Mouse (Mus musculus): ENCODE results near the gene Trpm5. TPM values are rescaled to one million over a fixed set of nuclear protein-coding genes. Genes with fewer than 3 reads are reported as not detected.

The Trpm5 gene
- total and polyA plus RNA-seq, 3 experiments: 1.7 to 1.9 TPM; not detected in 1

GRCm38 (mm10) chr7:143108200-143108599, 13.8 kb upstream of the Trpm5 start:
- H3K4me3 ChIP-seq (ENCODE audit: control insufficient read depth in 1 of 2, insufficient read depth in 1 of 2, low read depth in 2 of 2, low read length in 2 of 2): no peak overlapping the region
- H3K9ac ChIP-seq (ENCODE audit: control insufficient read depth, low read depth, low read length, poor library complexity, severe bottlenecking): no peak overlapping the region
- no peaks in the 10 kb centered on the region for H3K9me3 ChIP-seq (replicated peaks; ENCODE audit: insufficient read depth, low read length)
- peaks cover 0 to 15% of the 10 kb centered on the region in 2 experiments; a peak in 2 of 4 replicates for H3K36me3 ChIP-seq (ENCODE audit: control insufficient read depth in 1 of 2, insufficient read depth in 2 of 2, low read length in 2 of 2)
- peaks cover 13 to 28% of the 10 kb centered on the region in 2 experiments for H3K4me1 ChIP-seq (ENCODE audit: control insufficient read depth in 1 of 2, insufficient read depth in 2 of 2, low read length in 2 of 2)
- no peak overlapping the region for H3K27ac ChIP-seq (ENCODE audit: control insufficient read depth, low read depth, low read length)
- no peaks in the 10 kb centered on the region for H3K79me2 ChIP-seq (ENCODE audit: control insufficient read depth, insufficient read depth, low read length, poor library complexity)
- peaks cover 0 to 1% of the 10 kb centered on the region in 2 experiments; a peak in 1 of 4 replicates for H3K27me3 ChIP-seq (ENCODE audit: control insufficient read depth in 1 of 2, insufficient read depth in 2 of 2, low read length in 2 of 2)
- no peak for DNase-seq (ENCODE audit: low read depth, low spot score)
- TF ChIP-seq CHD2 (IDR thresholded peaks at IDR 0.05; ENCODE audit: low read length): no peak
- no peak for TF ChIP-seq E2F4 (IDR thresholded peaks at IDR 0.05; ENCODE audit: borderline replicate concordance, low read depth, low read length)
- TF ChIP-seq ZNF384 (IDR thresholded peaks at IDR 0.05; ENCODE audit: low read depth, low read length): no peak
- no peak for TF ChIP-seq TBP (IDR thresholded peaks at IDR 0.05; ENCODE audit: low read depth, low read length)
- TF ChIP-seq JUND (IDR thresholded peaks at IDR 0.05; ENCODE audit: low read depth, low read length): no peak
- no peak for TF ChIP-seq USF2 (IDR thresholded peaks at IDR 0.05; ENCODE audit: borderline replicate concordance in 1 of 2, insufficient read depth in 1 of 2, low read depth in 1 of 2, low read length in 2 of 2)
- no peak for TF ChIP-seq TAL1 (IDR thresholded peaks at IDR 0.05; ENCODE audit: low read length)
- TF ChIP-seq POLR2A (IDR thresholded peaks at IDR 0.05; ENCODE audit: control insufficient read depth in 1 of 2, insufficient read depth in 1 of 2, low read depth in 1 of 2, low read length in 2 of 2, poor library complexity in 1 of 2): no peak
- no peak for TF ChIP-seq ZC3H11A (IDR thresholded peaks at IDR 0.05; ENCODE audit: low read depth, low read length)
- no peak for TF ChIP-seq EP300 (IDR thresholded peaks at IDR 0.05; ENCODE audit: low read depth in 1 of 2, low read length in 2 of 2)
- no peak for TF ChIP-seq ELF1 (IDR thresholded peaks at IDR 0.05; ENCODE audit: low read depth, low read length)
- TF ChIP-seq MEF2A (IDR thresholded peaks at IDR 0.05; ENCODE audit: extremely low read depth, insufficient replicate concordance, low read depth, low read length, poor library complexity, severe bottlenecking): no peak
- TF ChIP-seq MYB (IDR thresholded peaks at IDR 0.05; ENCODE audit: low read depth, low read length): no peak
- TF ChIP-seq RAD21 (IDR thresholded peaks at IDR 0.05; ENCODE audit: low read depth, low read length): no peak
- TF ChIP-seq CTCF (IDR thresholded peaks at IDR 0.05 in 2 of 3, conservative IDR thresholded peaks at IDR 0.05 in 1 of 3; ENCODE audit: control insufficient read depth in 1 of 3, insufficient read depth in 1 of 3, low read depth in 2 of 3, low read length in 3 of 3, poor library complexity in 1 of 3, severe bottlenecking in 1 of 3): no peak
- TF ChIP-seq NELFE (IDR thresholded peaks at IDR 0.05; ENCODE audit: low read depth, low read length): no peak
- no peak for TF ChIP-seq KAT2A (conservative IDR thresholded peaks at IDR 0.05; ENCODE audit: low read depth, low read length)
- no peak for TF ChIP-seq HCFC1 (IDR thresholded peaks at IDR 0.05; ENCODE audit: low read depth, low read length)

GRCm38 (mm10) chr7:143106672-143107465, 12.4 kb upstream of the Trpm5 start:
- Histone ChIP-seq H3K36me3 (ENCODE audit: control insufficient read depth in 1 of 2, insufficient read depth in 2 of 2, low read length in 2 of 2) (peaks cover 0 to 15% of the 10 kb centered on the region in 2 experiments; a peak in 2 of 4 replicates), H3K27ac (ENCODE audit: control insufficient read depth, low read depth, low read length) (no peak overlapping the region), H3K4me1 (ENCODE audit: control insufficient read depth in 1 of 2, insufficient read depth in 2 of 2, low read length in 2 of 2) (peaks cover 11 to 27% of the 10 kb centered on the region in 2 experiments), H3K79me2 (ENCODE audit: control insufficient read depth, insufficient read depth, low read length, poor library complexity) (no peaks in the 10 kb centered on the region), H3K9ac (ENCODE audit: control insufficient read depth, low read depth, low read length, poor library complexity, severe bottlenecking) (peak overlapping the region; percentile 28; the same call in 1 of the 2 replicates), H3K4me3 (ENCODE audit: control insufficient read depth in 1 of 2, insufficient read depth in 1 of 2, low read depth in 2 of 2, low read length in 2 of 2) (peak overlapping the region; percentile 38 to 41; a peak in 3 of 4 replicates), H3K27me3 (ENCODE audit: control insufficient read depth in 1 of 2, insufficient read depth in 2 of 2, low read length in 2 of 2) (peaks cover 0 to 1% of the 10 kb centered on the region in 2 experiments; a peak in 1 of 4 replicates), H3K9me3 (replicated peaks; ENCODE audit: insufficient read depth, low read length) (no peaks in the 10 kb centered on the region)
- DNase-seq (ENCODE audit: low read depth, low spot score): peak; percentile 47
- TF ChIP-seq MYC (IDR thresholded peaks at IDR 0.05; ENCODE audit: low read depth, low read length) (no peak), UBTF (IDR thresholded peaks at IDR 0.05; ENCODE audit: borderline replicate concordance, insufficient read depth, low read depth, low read length) (no peak), MXI1 (IDR thresholded peaks at IDR 0.05; ENCODE audit: low read depth, low read length) (no peak), CTCF (IDR thresholded peaks at IDR 0.05 in 2 of 3, conservative IDR thresholded peaks at IDR 0.05 in 1 of 3; ENCODE audit: control insufficient read depth in 1 of 3, insufficient read depth in 1 of 3, low read depth in 2 of 3, low read length in 3 of 3, poor library complexity in 1 of 3, severe bottlenecking in 1 of 3) (peak in 2 of 3 experiments; percentile 7 to 41; a peak in 3 of 6 replicates), ETS1 (IDR thresholded peaks at IDR 0.05; ENCODE audit: low read depth, low read length) (no peak), ZMIZ1 (IDR thresholded peaks at IDR 0.05; ENCODE audit: low read depth, low read length) (no peak), NRF1 (IDR thresholded peaks at IDR 0.05; ENCODE audit: insufficient read depth, low read depth, low read length, poor library complexity, severe bottlenecking) (no peak), MYB (IDR thresholded peaks at IDR 0.05; ENCODE audit: low read depth, low read length) (no peak), GATA1 (IDR thresholded peaks at IDR 0.05; ENCODE audit: low read depth, low read length) (no peak), TAL1 (IDR thresholded peaks at IDR 0.05; ENCODE audit: low read length) (no peak; the same call in 1 of the 2 replicates), TCF12 (IDR thresholded peaks at IDR 0.05; ENCODE audit: low read depth, low read length) (no peak), ZNF384 (IDR thresholded peaks at IDR 0.05; ENCODE audit: low read depth, low read length) (no peak), ELF1 (IDR thresholded peaks at IDR 0.05; ENCODE audit: low read depth, low read length) (no peak), MEF2A (IDR thresholded peaks at IDR 0.05; ENCODE audit: extremely low read depth, insufficient replicate concordance, low read depth, low read length, poor library complexity, severe bottlenecking) (no peak), TBP (IDR thresholded peaks at IDR 0.05; ENCODE audit: low read depth, low read length) (no peak), MAFK (IDR thresholded peaks at IDR 0.05; ENCODE audit: borderline replicate concordance, low read depth, low read length) (no peak)

All from MEL (cell line).